Mouse (Mus musculus) erythroblast, embryonic 14.5 days (primary cell): Measurements from ENCODE around the gene Pou2f3. TPM values are rescaled to one million over a fixed set of nuclear protein-coding genes. Genes with fewer than 3 reads are reported as not detected.

Experiments
- H3K27me3 ChIP-seq: 2 replicates; pipeline ENCODE4 v1.6.1; 2012; ENCODE audit warnings: inconsistent platforms; ENCODE audit not compliant: control insufficient read depth
- H3K36me3 ChIP-seq: 2 replicates; pipeline ENCODE4 v1.6.1; 2012; ENCODE audit warnings: mild to moderate bottlenecking, inconsistent platforms; ENCODE audit not compliant: control insufficient read depth
- H3K4me1 ChIP-seq: 2 replicates; pipeline ENCODE4 v1.6.1; 2012; ENCODE audit warnings: inconsistent platforms; ENCODE audit not compliant: control insufficient read depth
- H3K4me3 ChIP-seq: replicated peaks from 2 replicates; pipeline ENCODE3; 2012; ENCODE audit warnings: moderate library complexity, mild to moderate bottlenecking, inconsistent platforms
- H3K9me3 ChIP-seq: 2 replicates; pipeline ENCODE4 v1.6.1; 2012; ENCODE audit warnings: low read length, inconsistent platforms, mixed read lengths; ENCODE audit not compliant: control insufficient read depth
- GATA1 ChIP-seq: IDR thresholded peaks from 2 replicates; pipeline ENCODE4 v1.6.1; 2012; ENCODE audit warnings: low read length, inconsistent platforms, mixed read lengths
- TAL1 ChIP-seq: IDR thresholded peaks from 3 replicates; pipeline ENCODE4 v1.6.1; 2012; ENCODE audit warnings: low read length, inconsistent platforms, mixed read lengths
- polyA plus RNA-seq: library from polyadenylated mRNA; stranded (reverse); fragments of >175 nt; gene quantifications from 2 replicates; pipeline ENCODE4 v1.2.3, GENCODE M21; 2012

Pou2f3 gene
- polyA plus RNA-seq, 1 experiment = not detected

DNA sequence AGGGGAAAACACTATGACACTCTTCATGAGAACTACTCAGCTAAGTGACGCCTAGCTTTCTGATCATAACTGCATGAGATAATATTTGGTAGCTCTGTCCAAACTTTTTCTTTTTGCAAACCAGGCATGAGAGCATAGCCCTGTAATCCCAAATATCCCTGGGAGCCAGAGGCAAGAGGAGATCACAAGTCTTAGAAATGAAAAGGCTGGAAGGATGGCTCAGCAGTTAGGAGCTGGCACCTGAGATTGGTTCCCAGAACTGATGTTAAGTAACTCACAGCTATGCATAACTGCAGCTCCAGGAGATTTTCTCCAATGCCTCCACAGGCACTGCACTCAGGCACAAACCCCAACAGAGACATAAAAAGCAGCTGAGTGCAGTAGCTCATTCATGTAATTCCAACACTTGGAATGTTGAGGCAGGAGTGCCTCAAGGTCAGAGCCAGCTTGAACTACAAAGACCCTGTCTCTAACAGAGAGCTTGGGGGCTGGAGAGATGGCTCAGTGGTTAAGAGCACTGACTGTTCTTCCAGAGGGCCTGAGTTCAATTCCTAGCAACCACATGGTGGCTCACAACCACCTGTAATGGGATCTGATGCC, 124.4 kb downstream of the Pou2f3 start:
- TF ChIP-seq GATA1 (no peak), TAL1 (no peak)
- Histone ChIP-seq H3K36me3 (peaks cover 20% of the 10 kb centered on the region), H3K4me3 (no peak overlapping the region), H3K4me1 (peaks cover 20% of the 10 kb centered on the region), H3K9me3 (no peaks in the 10 kb centered on the region), H3K27me3 (no peaks in the 10 kb centered on the region; the same call in 1 of the 2 replicates)

DNA sequence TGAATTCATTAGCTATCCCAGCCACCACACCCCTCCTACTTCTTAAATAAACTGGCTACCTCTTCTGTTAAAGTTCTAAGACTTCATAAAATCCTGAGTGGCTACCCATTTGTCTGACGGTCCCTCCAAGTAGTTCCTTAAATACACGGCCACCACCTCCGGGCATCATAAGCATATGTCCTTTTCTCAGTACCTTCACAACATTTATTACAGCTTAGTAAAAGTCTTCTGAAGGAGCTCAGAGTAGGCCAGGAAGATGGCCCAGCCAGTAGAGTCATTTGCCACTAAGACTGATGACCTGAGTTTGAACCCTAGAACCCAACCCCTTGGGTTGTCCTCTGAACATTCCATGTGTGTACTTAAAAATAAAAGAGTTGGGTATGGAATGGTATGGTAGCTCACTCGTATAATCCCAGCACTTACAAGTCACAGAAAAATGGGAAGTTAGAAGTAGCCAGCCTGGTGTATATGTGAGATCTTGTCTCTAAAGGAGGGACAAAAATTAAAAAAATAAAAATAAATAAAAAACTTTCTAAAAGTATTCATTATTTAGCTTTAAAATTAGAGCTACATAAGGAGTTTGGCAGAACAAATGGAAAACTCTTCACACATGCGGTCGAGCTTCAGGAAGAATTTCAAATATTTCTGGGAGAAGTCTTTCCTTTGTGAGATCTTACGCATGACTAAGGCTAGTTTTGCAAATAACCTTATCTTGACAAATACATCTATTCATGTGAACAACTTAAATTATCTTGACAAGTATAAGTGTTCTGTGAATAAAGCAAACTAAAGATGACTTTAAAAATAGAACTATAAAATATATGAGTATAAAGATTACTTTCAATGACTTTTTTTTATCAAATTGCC, 125.4 kb downstream of the Pou2f3 start:
- no peak for TF ChIP-seq TAL1
- no peak for TF ChIP-seq GATA1
- Histone ChIP-seq H3K36me3 (peaks cover 20% of the 10 kb centered on the region), H3K9me3 (no peaks in the 10 kb centered on the region), H3K4me3 (no peak overlapping the region), H3K27me3 (no peaks in the 10 kb centered on the region; the same call in 1 of the 2 replicates), H3K4me1 (peaks cover 20% of the 10 kb centered on the region)

DNA sequence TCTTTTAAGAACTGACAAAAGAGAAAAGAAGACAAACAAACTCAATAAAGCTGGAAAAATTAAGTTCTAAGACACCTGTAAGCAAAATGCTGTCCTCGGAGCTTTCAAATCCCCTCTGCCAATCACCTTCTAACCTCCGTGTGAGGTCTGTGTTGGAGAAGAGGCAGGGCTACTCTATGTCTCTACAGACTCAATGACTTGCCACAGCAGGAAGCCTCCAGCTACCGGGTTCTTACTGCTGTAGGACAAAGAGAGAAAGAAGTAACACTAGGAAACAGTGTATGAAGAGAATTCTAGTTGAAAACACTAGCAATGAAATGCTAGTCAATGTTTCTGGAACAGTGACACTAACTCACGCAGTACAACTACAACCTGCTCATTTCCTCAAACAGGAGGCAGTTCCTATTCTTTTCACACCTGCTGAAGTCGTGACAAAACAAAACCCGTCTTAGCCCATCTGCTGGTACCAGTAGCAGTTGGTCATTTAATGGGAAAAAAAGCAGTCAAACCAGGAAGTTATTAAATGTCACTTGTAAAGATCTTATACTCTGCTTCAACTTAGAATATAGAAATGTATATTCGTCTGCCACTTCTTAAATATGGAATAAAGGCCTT, 126.6 kb downstream of the Pou2f3 start:
- no peaks in the 10 kb centered on the region; the same call in 1 of the 2 replicates for H3K27me3 ChIP-seq
- H3K9me3 ChIP-seq = no peaks in the 10 kb centered on the region
- H3K36me3 ChIP-seq = peaks cover 15% of the 10 kb centered on the region
- no peak overlapping the region for H3K4me3 ChIP-seq
- peaks cover 20% of the 10 kb centered on the region for H3K4me1 ChIP-seq
- no peak for TF ChIP-seq TAL1
- TF ChIP-seq GATA1 = no peak

DNA sequence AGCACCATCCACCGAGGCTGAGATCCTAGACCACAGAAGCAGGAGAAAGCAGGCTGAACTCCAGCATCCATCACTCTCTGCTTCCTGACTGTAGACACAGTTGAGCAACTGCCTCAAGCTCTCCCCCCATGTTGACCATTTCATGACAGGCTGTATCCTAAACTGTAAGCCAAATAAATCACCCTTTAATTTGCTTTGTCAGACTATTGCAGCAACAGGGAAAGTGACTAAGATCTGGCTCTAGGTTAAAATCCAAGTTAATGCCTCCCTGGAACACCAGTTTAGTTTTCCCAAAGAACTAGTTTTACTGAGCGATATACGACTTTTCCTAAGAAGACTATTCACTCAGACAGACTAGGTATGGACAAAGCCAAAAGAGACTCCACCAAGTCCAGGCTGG, 131.5 kb downstream of the Pou2f3 start:
- no peaks in the 10 kb centered on the region for H3K27me3 ChIP-seq
- TF ChIP-seq GATA1 (no peak), TAL1 (no peak)
- H3K9me3 ChIP-seq = no peaks in the 10 kb centered on the region
- H3K4me1 ChIP-seq = peaks cover 15% of the 10 kb centered on the region
- peaks cover 15% of the 10 kb centered on the region for H3K36me3 ChIP-seq
- H3K4me3 ChIP-seq = no peak overlapping the region

DNA sequence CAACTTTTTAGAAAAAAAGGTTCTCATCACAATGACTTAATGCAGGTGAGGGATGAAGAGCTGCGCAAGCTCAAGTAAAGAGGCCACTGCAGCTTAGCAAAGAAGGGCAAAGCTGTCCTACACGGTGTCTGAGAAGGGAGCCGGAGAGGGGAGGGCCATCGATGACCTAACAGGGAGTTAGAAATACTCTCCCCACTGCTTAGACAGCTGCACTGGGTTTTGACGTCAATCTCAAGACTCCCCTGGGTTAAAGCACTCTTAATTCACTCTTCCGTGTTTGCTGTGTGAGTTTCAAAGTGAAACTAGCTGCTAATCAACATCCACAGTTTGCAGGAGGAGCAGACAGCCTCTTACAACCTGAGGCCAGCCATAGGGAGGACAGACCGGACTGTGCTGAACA, 134.0 kb downstream of the Pou2f3 start:
- no peak for TF ChIP-seq GATA1
- TF ChIP-seq TAL1 = no peak
- Histone ChIP-seq H3K27me3 (no peaks in the 10 kb centered on the region), H3K4me3 (no peak overlapping the region), H3K36me3 (peaks cover 9% of the 10 kb centered on the region), H3K9me3 (no peaks in the 10 kb centered on the region), H3K4me1 (peaks cover 8% of the 10 kb centered on the region)

GRCm38 (mm10) chr9:43074611-43075010, 135.6 kb downstream of the Pou2f3 start:
- no peaks in the 10 kb centered on the region for H3K27me3 ChIP-seq
- H3K9me3 ChIP-seq = no peaks in the 10 kb centered on the region
- no peak overlapping the region for H3K4me3 ChIP-seq
- peaks cover 9% of the 10 kb centered on the region for H3K4me1 ChIP-seq
- peaks cover 9% of the 10 kb centered on the region for H3K36me3 ChIP-seq
- TF ChIP-seq GATA1 = no peak
- TF ChIP-seq TAL1 = no peak

Other genes with a start within 250 kb of the Pou2f3 start
- gene Arhgef12, start 103.1 kb downstream of the Pou2f3 start, polyA plus RNA-seq = 1.4 and 1.8 TPM in 2 replicates
- gene Tmem136, start 93.8 kb downstream of the Pou2f3 start, polyA plus RNA-seq = not detected in 2 replicates
- 12.3 and 12.6 TPM in 2 replicates for gene Oaf, start 29.5 kb upstream of the Pou2f3 start, polyA plus RNA-seq
- not detected in 2 replicates for gene Trim29, start 100.5 kb upstream of the Pou2f3 start, polyA plus RNA-seq